Mouse (Mus musculus): ENCODE measurements around the gene Exd1. TPM values are rescaled to one million over a fixed set of nuclear protein-coding genes. Genes with fewer than 3 reads are reported as not detected.

Gene Exd1
- polyA plus RNA-seq (2012; rRNA removed), result 0.12 and 0.16 TPM in 2 replicates

DNA sequence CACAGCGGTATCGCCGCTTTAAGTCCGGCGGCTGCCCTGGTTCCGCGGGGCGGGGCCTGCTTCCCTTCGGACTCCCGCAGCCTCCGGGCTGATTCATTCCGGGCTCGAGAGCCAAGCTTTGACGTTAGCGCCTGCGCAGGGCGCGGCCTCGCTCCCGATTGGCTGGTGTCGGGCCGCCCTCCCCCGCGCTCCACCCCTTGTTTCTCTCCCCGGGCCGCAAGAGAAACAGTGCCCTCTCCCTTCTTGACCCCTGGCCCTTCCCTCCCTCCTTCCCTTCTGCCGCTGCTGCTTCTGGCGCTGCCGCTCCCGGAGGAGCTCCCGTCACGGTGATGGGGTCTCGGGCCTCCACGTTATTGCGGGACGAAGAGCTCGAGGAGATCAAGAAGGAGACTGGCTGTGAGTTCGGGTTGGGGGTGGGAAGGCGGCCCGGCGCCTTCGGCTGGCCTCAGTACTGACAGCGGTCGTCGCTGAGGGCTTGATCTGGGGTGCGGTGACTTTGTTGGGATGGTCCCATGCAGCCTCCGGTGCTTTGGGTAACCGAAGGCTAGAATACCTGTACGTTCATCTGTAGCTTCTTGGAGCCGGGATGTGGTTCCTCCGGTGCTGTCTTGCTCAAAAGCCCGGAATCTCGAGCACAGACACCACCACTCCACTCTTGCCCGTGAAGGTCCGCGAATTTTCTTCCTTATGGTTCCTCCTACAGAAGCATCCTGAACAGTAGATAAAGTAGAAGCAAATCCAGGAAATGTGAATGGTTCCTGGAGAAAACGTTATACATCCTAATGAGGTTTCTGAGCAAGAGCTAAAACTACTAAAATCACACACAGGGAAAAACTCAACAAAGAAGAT, at the start of gene Exd1, which contains the start of gene Chp1:
TSS of gene Exd1 (minus strand) at position 106 of the 849 bp plus-strand sequence.
TSS of gene Chp1 (plus strand) at position 176 of the 849 bp plus-strand sequence.
- peak; percentile 93 for DNase-seq (ENCODE audit: low read depth, low spot score)
- under 1% methylated on average over 56 of the region's 57 CpGs for WGBS

DNA sequence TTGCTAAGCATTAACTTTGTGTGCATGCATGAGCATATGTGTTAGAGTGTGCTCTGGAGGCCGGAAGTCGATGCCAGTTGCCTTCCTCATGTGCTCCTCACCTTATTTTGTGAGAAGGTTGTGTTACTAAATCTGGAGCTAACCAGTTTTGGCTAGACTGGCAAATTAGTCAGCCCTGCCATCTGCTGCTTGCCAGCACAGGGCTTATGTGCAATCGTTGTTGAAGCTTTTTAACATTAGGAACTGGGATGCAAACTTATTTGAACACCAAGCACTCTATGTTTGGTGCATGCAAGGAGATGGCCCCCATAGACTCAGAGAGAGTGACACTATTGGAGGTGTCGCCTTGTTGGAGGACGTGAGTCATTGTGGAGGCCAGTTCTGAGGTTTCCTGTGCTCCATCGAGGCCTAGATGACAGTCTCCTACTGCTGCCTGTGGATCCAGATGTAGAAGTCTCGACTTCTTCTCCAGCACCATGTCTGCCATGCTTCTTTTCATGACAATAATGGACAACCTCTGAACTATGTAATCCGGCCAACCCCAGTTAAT, 49.4 kb upstream of the Exd1 start:
- no peak for DNase-seq (ENCODE audit: low read depth, low spot score)
- 78% methylated on average over 8 of the region's 8 CpGs for WGBS

DNA sequence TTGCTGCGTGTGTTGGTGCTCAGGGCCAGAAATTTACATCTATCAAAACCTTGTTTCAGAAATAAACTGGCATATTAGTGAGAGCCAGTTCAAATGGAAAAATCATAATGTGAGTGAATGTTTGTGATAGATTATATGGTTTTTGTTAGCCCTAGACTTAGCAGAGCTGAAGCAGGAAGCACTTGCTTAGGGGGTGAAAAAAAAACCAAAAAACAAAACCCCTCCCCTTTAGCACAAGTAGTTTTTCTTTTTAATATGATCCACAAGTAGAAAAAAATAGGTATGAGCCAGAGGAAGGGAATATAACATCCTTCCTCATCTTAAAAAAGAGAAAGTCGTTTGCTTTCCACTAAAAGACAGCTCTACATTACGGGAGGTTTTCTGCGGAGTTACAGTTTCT, 47.9 kb upstream of the Exd1 start:
- WGBS, result 28% methylated on average over 4 of the region's 4 CpGs
- no peak for DNase-seq (ENCODE audit: low read depth, low spot score)

DNA sequence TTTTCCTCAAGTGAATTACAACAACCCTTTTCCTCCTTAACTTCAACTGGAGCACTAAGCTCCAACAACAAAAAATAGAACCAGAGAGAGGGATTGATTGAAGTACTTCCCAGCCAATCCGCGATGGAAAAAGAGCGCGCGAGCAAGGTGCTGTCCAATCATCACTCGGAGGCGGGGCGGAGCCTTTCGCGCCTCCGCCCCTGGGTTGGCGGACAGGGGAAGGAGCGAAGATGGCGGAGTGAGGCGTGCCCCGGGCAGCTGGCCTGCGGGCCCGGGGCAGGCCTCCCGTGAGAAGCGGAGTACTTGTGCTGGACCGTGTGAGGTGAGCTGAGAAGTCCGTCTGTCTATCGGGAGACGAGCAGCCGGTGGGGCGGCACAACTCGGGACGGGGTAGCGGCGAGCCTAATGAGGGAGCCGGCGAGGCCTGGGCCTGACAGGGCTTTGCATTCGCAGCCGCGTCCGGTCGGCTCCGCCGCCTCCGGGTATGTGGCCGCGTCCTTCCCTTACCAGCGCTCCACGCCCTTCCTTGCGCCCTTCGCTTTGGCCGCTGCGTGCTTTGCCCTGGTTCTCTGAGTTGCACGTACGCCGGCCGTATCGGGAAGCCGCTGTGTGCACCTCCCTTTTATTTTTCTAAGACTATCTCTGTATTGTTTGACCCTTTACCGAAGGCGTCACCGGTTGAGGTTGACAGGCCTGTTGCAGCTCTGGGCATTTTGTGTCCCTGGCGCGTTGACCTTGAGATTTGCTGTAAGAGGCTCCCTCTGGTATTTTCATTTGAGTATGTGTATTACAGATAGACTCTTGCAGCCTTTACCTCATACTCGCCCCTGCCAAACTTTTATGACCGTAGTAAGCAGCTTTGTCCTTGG, 46.9 kb upstream of the Exd1 start:
- peak; percentile 96 for DNase-seq (ENCODE audit: low read depth, low spot score)
- WGBS, result 1% methylated on average over 61 of the region's 61 CpGs

DNA sequence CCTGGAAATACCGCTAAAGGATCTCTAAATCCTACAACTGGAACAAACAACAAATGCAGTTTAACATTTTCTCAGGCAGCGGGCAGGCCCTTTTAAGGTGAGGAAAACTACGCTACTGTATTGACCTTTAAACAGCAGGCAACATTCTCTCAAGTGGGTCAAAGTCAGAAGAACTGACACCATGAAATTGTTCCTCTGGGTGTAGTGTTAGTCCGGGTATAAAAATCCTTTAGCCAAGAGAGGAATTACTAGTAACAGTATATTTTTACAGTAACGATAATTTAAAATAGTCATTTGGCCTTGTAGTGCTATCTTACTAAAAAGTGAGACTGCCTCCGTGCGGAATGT, 46.3 kb upstream of the Exd1 start:
- WGBS, result 3% methylated on average over 7 of the region's 7 CpGs
- no peak for DNase-seq (ENCODE audit: low read depth, low spot score)

DNA sequence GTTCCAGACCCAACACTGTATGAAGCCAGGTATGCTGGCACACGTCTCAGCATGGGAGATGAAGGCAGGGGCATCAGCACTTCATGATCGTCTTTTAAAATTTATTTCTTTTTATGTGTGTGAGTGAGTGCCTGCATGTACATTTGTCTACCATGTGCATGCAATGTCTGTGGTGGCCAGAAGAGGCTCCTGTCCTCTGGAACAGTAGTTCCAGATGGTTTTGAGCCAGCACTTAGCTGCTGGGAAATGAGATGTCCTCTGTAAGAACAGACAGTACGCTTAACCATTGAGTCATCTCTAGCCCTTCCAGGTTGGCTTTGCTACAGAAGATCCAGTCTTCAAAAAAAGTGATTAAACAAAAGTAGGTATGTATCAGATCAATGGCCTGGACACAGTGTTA, 43.8 kb upstream of the Exd1 start:
- WGBS, result 84% methylated on average over 3 of the region's 3 CpGs
- DNase-seq (ENCODE audit: low read depth, low spot score), result no peak

DNA sequence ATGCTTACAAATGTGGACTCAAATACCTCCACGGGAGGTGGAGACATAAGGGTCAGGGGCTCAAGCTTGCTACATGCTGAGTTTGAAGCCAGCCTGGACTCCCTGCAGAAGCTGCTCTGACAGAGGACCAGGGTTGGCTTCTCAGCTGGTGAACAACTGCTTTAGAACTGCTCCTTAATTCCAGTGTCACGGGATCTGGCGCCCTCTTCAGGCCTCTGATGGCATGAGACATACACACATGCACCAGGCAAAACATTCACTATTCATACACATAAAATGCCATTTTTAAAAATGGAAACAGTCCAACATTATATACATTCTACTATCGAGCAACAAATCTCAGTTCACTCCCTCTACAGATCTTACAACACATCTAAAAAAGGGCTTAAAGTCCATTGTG, 40.0 kb upstream of the Exd1 start:
- 16% methylated on average over 4 of the region's 4 CpGs for WGBS

DNA sequence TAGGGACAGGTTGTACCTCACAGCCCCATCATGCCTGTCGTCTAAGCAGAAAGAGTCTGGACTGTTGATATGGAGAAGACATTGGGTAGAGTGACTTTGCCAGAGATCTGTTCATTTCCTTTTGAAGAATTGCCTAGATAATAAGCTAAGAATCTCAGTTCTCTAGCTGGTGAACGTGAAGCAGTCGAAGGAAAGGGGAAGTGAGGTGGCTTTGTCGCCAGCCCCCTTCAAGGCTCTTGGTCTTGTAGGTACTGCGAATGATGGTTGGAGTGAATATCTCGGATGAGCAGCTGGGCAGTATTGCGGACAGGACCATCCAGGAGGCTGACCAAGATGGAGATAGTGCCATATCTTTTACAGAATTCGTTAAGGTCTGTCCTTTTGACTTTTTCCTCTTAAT, 36.9 kb upstream of the Exd1 start:
- no peak for DNase-seq (ENCODE audit: low read depth, low spot score)
- WGBS, result 87% methylated on average over 8 of the region's 8 CpGs

More for the DNA sequence above, 40.0 kb upstream of the Exd1 start:
- peak; percentile 39 for DNase-seq (ENCODE audit: low read depth, low spot score)

DNA sequence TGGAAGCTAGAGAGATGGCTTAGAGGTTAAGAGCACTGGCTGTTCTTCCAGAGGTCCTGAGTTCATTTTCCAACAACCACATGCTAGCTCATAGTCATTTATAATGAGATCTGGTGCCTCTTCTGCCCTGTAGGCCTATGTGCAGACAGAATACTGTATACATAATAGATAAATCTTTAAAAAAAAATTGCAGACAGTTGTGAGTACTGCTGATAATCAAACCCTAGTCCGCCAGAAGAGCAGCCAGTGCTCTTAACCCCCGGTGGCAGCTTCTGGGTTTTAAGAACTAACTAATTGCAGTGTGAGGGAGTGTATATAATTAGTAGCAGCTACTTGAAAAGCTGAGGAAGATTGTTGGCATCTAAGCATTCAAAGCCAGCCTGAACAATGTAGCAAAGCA, 36.0 kb upstream of the Exd1 start:
- 74% methylated on average over 2 of the region's 2 CpGs for WGBS
- DNase-seq (ENCODE audit: low read depth, low spot score), result no peak

DNA sequence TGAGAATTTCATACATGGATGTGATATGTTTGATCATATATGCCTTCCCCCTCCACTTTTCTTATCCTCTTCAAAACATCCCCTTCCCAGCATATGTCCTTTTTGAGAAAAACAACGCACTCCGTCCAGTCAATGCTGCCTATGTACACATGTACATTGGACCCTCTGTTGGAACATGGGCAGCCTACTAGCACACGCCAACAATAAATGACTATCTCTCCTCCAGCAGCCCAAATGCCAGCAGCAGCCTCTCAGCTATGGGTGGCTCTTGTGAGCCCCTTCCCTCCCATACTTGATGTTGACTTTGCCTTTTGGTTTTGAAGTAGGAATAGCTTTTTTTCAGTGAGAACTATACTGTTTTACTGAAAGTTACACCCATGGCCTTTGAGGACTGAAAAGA, 34.1 kb upstream of the Exd1 start:
- WGBS, result 53% methylated on average over 3 of the region's 3 CpGs
- no peak for DNase-seq (ENCODE audit: low read depth, low spot score)

DNA sequence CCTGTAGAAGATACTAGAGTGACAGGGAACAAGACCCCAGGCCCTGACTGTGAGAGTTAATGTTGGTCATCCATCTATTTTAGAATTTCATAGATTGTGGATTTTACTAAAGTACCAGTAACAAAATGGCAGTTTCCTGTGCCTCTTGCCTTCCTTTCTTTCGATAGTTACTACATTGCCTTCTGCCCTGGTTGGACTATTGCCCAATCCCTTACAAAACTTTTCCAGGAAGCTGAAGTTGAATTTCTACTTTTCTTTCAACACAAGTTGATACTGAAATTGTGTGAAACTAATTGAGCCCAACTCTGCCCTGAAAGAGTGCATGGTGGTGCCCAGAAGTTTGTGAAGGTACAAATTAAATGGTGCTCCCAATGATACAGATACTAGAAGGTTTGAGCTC, 25.0 kb upstream of the Exd1 start:
- WGBS, result 36% methylated on average over 1 of the region's 1 CpGs
- no peak for DNase-seq (ENCODE audit: low read depth, low spot score)

DNA sequence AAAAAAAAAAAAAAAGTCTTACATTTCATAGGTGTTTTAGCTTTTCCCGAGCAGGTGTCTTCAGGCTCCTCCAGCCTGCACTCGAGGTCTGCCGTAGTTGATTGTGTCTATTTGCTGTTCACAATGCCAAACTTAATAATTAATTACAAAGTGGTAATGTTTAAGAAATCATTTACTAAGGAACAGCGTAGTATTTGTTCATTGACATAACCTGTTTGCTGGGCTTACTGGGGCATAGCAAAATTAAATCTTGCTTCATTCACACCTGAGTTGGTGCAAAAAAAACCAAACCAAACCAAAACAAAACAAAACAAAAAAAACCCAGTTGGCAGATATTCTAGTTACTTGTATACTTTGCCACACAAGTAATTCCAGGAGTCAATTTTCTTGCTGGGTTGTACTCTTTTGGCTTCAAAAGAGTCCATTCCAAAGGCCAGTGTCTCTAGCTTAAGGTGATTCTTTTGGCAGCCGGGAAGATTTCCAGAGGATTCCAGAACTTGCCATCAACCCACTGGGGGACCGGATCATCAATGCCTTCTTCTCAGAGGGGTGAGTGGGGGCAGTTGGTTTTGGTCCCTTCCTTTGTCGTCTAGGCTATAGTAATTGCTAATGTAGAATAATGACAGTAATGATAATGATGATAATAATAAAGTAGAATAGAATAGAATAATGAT, 18.9 kb upstream of the Exd1 start:
- no peak for DNase-seq (ENCODE audit: low read depth, low spot score)
- WGBS, result 61% methylated on average over 7 of the region's 7 CpGs

DNA sequence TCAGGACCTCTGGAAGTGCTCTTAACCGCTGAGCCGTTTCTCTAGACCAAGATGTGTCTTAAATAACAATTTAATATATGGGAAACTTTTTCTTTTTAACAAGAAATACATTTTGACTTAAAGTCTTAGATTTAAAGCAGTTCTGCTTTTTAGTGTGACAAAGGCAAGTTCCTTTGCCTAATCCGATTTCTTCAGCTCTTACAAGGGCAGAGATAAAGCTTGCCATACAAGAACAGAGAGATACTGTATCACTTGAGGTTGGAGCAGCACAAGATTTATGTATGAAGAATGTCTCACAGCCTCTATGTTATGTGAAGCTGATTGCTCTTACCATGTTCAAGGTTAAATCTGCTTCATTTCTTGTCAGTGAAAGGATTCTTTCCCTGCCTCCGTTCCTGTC, 17.9 kb upstream of the Exd1 start:
- WGBS, result 89% methylated on average over 4 of the region's 4 CpGs
- no peak for DNase-seq (ENCODE audit: low read depth, low spot score)

DNA sequence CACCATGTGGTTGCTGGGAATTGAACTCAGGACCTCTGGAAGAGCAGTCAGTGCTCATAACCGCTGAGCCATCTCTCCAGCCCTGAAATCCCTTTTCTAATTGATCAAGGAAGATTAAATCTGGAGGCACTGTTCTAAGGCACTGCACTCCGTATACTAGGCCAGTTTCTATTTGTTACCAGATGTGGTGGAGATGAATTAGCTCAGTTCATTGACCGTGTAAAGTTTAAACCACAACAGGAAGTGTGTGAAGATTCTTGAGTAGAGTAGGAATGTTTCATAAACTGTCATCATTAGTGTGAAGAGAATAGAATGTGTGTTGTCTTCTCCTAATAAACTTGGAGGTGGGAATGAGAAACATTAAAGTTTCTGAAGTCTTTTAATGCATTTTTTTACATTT, 14.4 kb upstream of the Exd1 start:
- 70% methylated on average over 3 of the region's 3 CpGs for WGBS
- DNase-seq (ENCODE audit: low read depth, low spot score), result no peak

DNA sequence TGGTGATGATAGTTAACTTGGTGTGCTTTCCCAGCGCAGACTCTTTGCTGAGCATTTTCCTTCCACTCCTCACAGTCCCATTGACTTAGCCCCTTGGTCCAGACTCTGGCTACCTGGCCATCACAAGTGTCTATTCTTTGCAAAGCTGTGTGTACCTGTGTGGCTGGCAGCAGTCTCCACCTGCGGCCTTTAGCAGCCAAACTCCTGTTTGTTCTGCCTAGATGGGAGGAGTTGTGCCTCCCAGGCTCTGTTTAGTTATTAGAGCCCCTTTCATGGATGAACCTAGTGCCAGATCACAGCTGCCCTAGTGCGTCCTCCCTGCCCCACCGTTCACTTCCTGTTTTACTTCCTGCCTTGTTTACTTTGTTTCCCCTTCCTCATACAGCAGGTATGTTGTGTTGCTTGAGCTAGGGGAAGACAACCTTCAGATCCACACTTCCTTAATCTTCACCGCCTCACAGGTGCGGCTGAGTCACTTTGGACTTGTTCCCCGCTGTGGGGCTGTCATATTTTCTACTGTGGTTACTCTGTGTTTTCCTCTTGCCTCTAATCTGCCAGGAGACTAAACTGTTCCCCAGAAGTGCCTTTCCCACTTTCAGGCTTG, 11.4 kb upstream of the Exd1 start:
- DNase-seq (ENCODE audit: low read depth, low spot score), result no peak
- 22% methylated on average over 7 of the region's 7 CpGs for WGBS

DNA sequence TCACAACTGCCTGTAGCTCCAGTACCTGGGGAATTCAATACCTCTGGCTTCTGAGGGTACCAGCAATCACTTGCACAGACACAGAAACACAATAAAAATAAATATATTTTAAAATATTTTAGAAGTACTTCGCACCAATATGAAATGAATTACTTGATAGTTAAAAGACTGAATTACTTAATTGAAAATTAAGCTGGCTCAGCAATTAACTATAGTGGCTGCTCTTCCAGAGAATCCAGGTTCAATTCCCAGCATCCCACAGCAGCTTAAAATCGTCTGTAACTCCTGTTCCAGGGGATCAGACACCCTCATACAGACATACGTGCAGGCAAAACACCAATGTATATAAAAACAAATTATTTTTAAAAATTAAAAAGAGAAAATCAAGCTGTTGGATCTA, 10.6 kb upstream of the Exd1 start:
- no peak for DNase-seq (ENCODE audit: low read depth, low spot score)
- 85% methylated on average over 3 of the region's 3 CpGs for WGBS

DNA sequence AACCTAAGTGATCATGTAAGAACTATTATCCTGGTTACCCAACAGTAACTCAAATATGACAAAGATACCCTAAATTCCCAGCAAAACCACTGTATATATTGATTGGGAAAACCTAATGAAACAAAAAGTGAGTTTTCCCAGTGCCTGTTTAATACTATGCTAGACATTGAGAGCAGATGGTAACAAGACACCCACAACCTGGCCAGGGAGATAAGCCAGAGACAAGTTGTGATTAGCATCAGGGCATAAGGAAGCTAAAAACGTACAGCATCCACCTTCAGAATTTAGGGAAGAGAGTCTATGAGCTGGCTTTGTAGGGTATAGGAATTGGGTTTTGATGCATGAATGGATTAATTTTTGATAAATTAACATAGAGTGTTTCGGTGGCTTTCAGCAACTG, 2.3 kb upstream of the Exd1 start:
- WGBS, result 90% methylated on average over 2 of the region's 2 CpGs
- DNase-seq (ENCODE audit: low read depth, low spot score), result no peak

DNA sequence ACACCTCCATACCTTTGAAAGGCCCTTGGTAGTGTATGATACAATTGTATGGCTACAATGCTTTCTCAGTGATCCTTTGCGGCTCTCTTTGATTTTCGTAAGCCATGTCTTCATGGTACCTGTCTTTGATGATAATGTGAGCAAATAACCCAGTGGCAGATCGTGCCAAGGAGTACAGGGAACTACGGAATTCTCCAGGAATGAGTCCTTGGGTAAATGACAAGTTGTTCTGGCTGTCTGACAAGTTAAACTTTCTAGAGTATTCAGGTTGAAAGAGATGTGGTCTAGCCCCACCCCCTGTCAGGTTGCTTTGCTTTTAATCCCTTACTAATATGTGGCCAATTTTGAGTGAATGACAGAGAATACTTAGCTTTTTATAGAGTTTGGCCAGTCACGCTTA, 1.3 kb upstream of the Exd1 start:
- WGBS, result 23% methylated on average over 5 of the region's 5 CpGs
- no peak for DNase-seq (ENCODE audit: low read depth, low spot score)

DNA sequence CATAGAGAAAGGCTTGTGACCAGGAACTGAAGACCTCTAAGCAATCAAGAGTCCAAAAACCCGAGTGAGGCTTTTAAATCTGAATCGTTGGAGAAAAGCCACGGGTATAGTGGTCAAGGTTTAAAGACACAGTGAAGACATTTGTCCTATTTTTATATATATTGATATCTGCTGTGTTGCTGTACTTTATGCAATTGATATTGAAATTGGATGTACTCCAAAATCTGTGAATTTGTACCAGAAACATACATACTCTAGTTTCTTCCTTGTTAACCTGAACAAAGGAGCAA, 889 bp upstream of the Exd1 start:
- WGBS, result 0% methylated on average over 3 of the region's 3 CpGs
- no peak for DNase-seq (ENCODE audit: low read depth, low spot score)
